Mouse (Mus musculus) E14TG2a.4 (cell line): ENCODE data around the gene Cyp17a1.

Source experiments
- CTCF ChIP-seq: conservative IDR thresholded peaks from 2 replicates; pipeline ENCODE4 v1.5.1; 2014; ENCODE audit warnings: low read length
- NANOG ChIP-seq: IDR thresholded peaks from 2 replicates; pipeline ENCODE4 v1.6.1; 2014; ENCODE audit warnings: borderline replicate concordance, low read length, mixed read lengths
- POU5F1 ChIP-seq: IDR thresholded peaks from 2 replicates; pipeline ENCODE4 v1.6.1; 2014; ENCODE audit warnings: low read length, borderline replicate concordance

- TF ChIP-seq CTCF (no peak), NANOG (no peak), POU5F1 (no peak)
Observed at GRCm38 (mm10) chr19:46644343-46644792, 28.6 kb downstream of the Cyp17a1 start.
